Mouse (Mus musculus) CH12F3 (cell line): ENCODE results near the gene A730061H03Rik.

Experiments
- in situ Hi-C: fragments of 300-500 bp; cut with MboI; formaldehyde crosslinking; loops from 2 replicates; pipeline ENCODE4 v1.14.3; 2020; ENCODE audit warnings: low sequenced_read_pairs

A730061H03Rik gene

GRCm38 (mm10) chr14:55560202-55561073 is at the start of gene A730061H03Rik:
TSS of gene A730061H03Rik (minus strand) at chr14:55560406.
- in situ Hi-C loops: no loop called here

GRCm38 (mm10) chr14:55608339-55608738 is 48.1 kb upstream of the A730061H03Rik start:
- in situ Hi-C loops: no loop called here

- in situ Hi-C loops: no loop called here
These were observed 45.7 kb upstream of the A730061H03Rik start for GRCm38 (mm10) chr14:55605743-55606459.

- in situ Hi-C loops: no loop called here
These were observed 44.6 kb upstream of the A730061H03Rik start for GRCm38 (mm10) chr14:55604823-55605222.

GRCm38 (mm10) chr14:55603633-55604576 is 43.7 kb upstream of the A730061H03Rik start:
- in situ Hi-C loops: no loop called here

- in situ Hi-C loops: no loop called here
These were observed 43.0 kb upstream of the A730061H03Rik start, which contains the start of gene Irf9 for GRCm38 (mm10) chr14:55603271-55603632. TSS of gene Irf9 (plus strand) at chr14:55603571.

GRCm38 (mm10) chr14:55598521-55599390 is 38.5 kb upstream of the A730061H03Rik start:
- in situ Hi-C loops: no loop called here

- in situ Hi-C loops: no loop called here
These were observed 36.0 kb upstream of the A730061H03Rik start for GRCm38 (mm10) chr14:55596036-55596690.

- in situ Hi-C loops: no loop called here
These were observed 32.0 kb upstream of the A730061H03Rik start for GRCm38 (mm10) chr14:55592226-55592625.

- in situ Hi-C loops: no loop called here
These were observed 31.2 kb upstream of the A730061H03Rik start, which contains the start of gene Rnf31 for GRCm38 (mm10) chr14:55591331-55591891. TSS of gene Rnf31 (plus strand) at chr14:55591708.

- in situ Hi-C loops: no loop called here
These were observed 30.6 kb upstream of the A730061H03Rik start, which contains the start of gene Psme2 for GRCm38 (mm10) chr14:55590748-55591330. TSS of gene Psme2 (minus strand) at chr14:55591113.

- in situ Hi-C loops: no loop called here
These were observed 29.7 kb upstream of the A730061H03Rik start for GRCm38 (mm10) chr14:55589771-55590448.

- in situ Hi-C loops: no loop called here
These were observed 29.1 kb upstream of the A730061H03Rik start for GRCm38 (mm10) chr14:55589271-55589670.

GRCm38 (mm10) chr14:55586149-55586548 is 25.9 kb upstream of the A730061H03Rik start:
- in situ Hi-C loops: no loop called here

- in situ Hi-C loops: no loop called here
These were observed 25.4 kb upstream of the A730061H03Rik start for GRCm38 (mm10) chr14:55585566-55585960.

GRCm38 (mm10) chr14:55584702-55585565 is 24.7 kb upstream of the A730061H03Rik start, which contains the start of gene Emc9:
TSS of gene Emc9 (minus strand) at chr14:55585302.
- in situ Hi-C loops: no loop called here

- in situ Hi-C loops: no loop called here
These were observed 24.1 kb upstream of the A730061H03Rik start for GRCm38 (mm10) chr14:55584303-55584701.
